Mouse (Mus musculus): Measurements from ENCODE around the gene Cd276. TPM values are rescaled to one million over a fixed set of nuclear protein-coding genes. Genes with fewer than 3 reads are reported as not detected.
"Not testable (repeated sequence)": the region's sequence is repeated elsewhere in the genome, so short reads cannot be mapped to it uniquely, and the experiment has no call there.

The Cd276 gene
- 14.1 and 15.0 TPM in 2 replicates for total RNA-seq (2021)
- long read RNA-seq, experiment 1, transcript Cd276-202 (8 exons, 3,603 nt), result major isoform, 7 of 16 reads
- long read RNA-seq, experiment 1, partial matches to known transcripts, result 1 of 16 reads
- long read RNA-seq, experiment 1, other reads (novel, unspliced or antisense), result 8 of 16 reads
- long read RNA-seq, experiment 2, transcript Cd276-202 (8 exons, 3,603 nt), result major isoform, 8 of 12 reads
- long read RNA-seq, experiment 2, partial matches to known transcripts, result 0 of 12 reads
- long read RNA-seq, experiment 2, other reads (novel, unspliced or antisense), result 4 of 12 reads

GRCm38 (mm10) chr9:58554908-58555684, at the start of gene Cd276:
TSS of gene Cd276 (minus strand) at chr9:58555437.
- peak; percentile 78 for DNase-seq

GRCm38 (mm10) chr9:58595313-58595712, 40.1 kb upstream of the Cd276 start:
- no peak for DNase-seq

GRCm38 (mm10) chr9:58588657-58589056, 33.4 kb upstream of the Cd276 start:
- DNase-seq, result no peak

- no peak for DNase-seq
Observed at GRCm38 (mm10) chr9:58584323-58584722, 29.1 kb upstream of the Cd276 start.

- no peak for DNase-seq
Observed at GRCm38 (mm10) chr9:58583267-58583641, 28.0 kb upstream of the Cd276 start.

GRCm38 (mm10) chr9:58582581-58583266, 27.5 kb upstream of the Cd276 start:
- DNase-seq, result peak; percentile 80

GRCm38 (mm10) chr9:58581958-58582540, 26.8 kb upstream of the Cd276 start, which contains the start of gene Nptn:
TSS of gene Nptn (plus strand) at chr9:58582240.
- DNase-seq, result peak; percentile 99

GRCm38 (mm10) chr9:58581283-58581930, 26.2 kb upstream of the Cd276 start:
- peak; percentile 4 for DNase-seq

GRCm38 (mm10) chr9:58580453-58581195, 25.4 kb upstream of the Cd276 start:
- peak; percentile 20 for DNase-seq

- DNase-seq, result peak; percentile 94
Observed at GRCm38 (mm10) chr9:58578669-58579068, 23.4 kb upstream of the Cd276 start.

GRCm38 (mm10) chr9:58571001-58571400, 15.8 kb upstream of the Cd276 start:
- DNase-seq, result no peak

- DNase-seq, result peak; percentile 24
Observed at GRCm38 (mm10) chr9:58567682-58568081, 12.4 kb upstream of the Cd276 start.

GRCm38 (mm10) chr9:58565945-58566344, 10.7 kb upstream of the Cd276 start:
- not testable (repeated sequence) for DNase-seq

- DNase-seq, result no peak
Observed at GRCm38 (mm10) chr9:58560211-58560610, 5.0 kb upstream of the Cd276 start.

- no peak for DNase-seq
Observed at GRCm38 (mm10) chr9:58557457-58558455, 2.5 kb upstream of the Cd276 start.

GRCm38 (mm10) chr9:58556627-58557026, 1.4 kb upstream of the Cd276 start:
- DNase-seq, result no peak

- no peak for DNase-seq
Observed at GRCm38 (mm10) chr9:58555685-58556414, 613 bp upstream of the Cd276 start.

- DNase-seq, result peak; percentile 36
Observed at GRCm38 (mm10) chr9:58554056-58554907, 955 bp downstream of the Cd276 start.
